17 mouse cellular contexts compared by ENCODE assay signal in genomic region chr9:124108356-124109127, GRCm38 (mm10). TPM values are rescaled to one million over a fixed set of nuclear protein-coding genes. Genes with fewer than 3 reads are reported as not detected.
DNase-seq lines count a peak whose midpoint lies in the region; ATAC-seq lines count a peak whose summit lies in the region.
"Had no signal": no experiment of that assay in that cellular context is flagged by ENCODE, and none has a peak within 500 bp of the region (broad histone marks: within the 10 kb centered on the region; RNA-seq: fewer than 3 reads in every experiment).

No protein-coding gene starts in this region.

- DNase-seq in 3T3-L1 (ENCODE audit: low read depth, low spot score), result peak; percentile 31
- DNase-seq in 416B (ENCODE audit: low read depth), result peak; percentile 81
- DNase-seq in thymus, postnatal 25 days, result no peak
- DNase-seq in frontal cortex, adult 2 months (ENCODE audit: extremely low spot score in 1 of 2, low spot score in 1 of 2), result no peak
- no peak for DNase-seq in thymus, postnatal 14 days
- DNase-seq: adrenal gland, postnatal 14 days; cerebellum, adult 11-12 months; cerebellum, adult 9-10 months; cerebellum, postnatal 25 days; gastrocnemius, postnatal 36 days; heart, adult 18-20 months; heart, postnatal 14 days had no signal

- ATAC-seq in common myeloid progenitor, adult 5-6 weeks (replicated peaks; ENCODE audit: low read depth, poor library complexity, severe bottlenecking), result peak; percentile 50; the same call in 1 of the 2 replicates
- peak; percentile 42 for ATAC-seq in megakaryocyte-erythroid progenitor cell, adult 5-6 weeks (replicated peaks; ENCODE audit: low FRiP score, low TSS enrichment, poor library complexity, severe bottlenecking)
- ATAC-seq: forebrain, embryonic 13.5 days; intestine, embryonic 16.5 days had no signal

RNA-seq across cellular contexts. Expression of gene Ccr2, which starts 6.8 kb away (rescaled TPM):
- 47.1 and 48.6 TPM in 2 replicates for total RNA-seq in common myeloid progenitor, adult 5-6 weeks (2017)
- total RNA-seq in megakaryocyte-erythroid progenitor cell, adult 5-6 weeks (2014; fragmentation: Nextera tagmentation), result 0.37 and 1.3 TPM in 2 replicates
- 6.9 and 23.4 TPM in 2 replicates for total RNA-seq in megakaryocyte-erythroid progenitor cell, adult 5-6 weeks (2017)
- 0.30 and 0.32 TPM in 2 replicates for polyA plus RNA-seq in frontal cortex, adult 2 months (2012; rRNA removed)
- polyA plus RNA-seq: C2C12 had no signal

RNA-seq across cellular contexts. Expression of gene Ccr5, which starts 12.8 kb away (rescaled TPM):
- 0.37 and 0.53 TPM in 2 replicates for total RNA-seq in common myeloid progenitor, adult 5-6 weeks (2017)
- not detected in 2 replicates for total RNA-seq in megakaryocyte-erythroid progenitor cell, adult 5-6 weeks (2014; fragmentation: Nextera tagmentation)
- total RNA-seq in megakaryocyte-erythroid progenitor cell, adult 5-6 weeks (2017), result 0.27 and 5.4 TPM in 2 replicates
- polyA plus RNA-seq in frontal cortex, adult 2 months (2012; rRNA removed), result 3.4 and 6.0 TPM in 2 replicates
- polyA plus RNA-seq: C2C12 had no signal

Comparison
In these comparisons a context has a peak if more than half of its experiments do, and no peak if none do; other contexts are left out.
1. DNase-seq: peak in 3T3-L1 (single experiment) and 416B (single experiment); none in thymus, postnatal 25 days (single experiment), frontal cortex, adult 2 months (0 of 2) and thymus, postnatal 14 days (single experiment).